10 mouse cellular contexts compared by ENCODE assay signal in the genomic region with DNA sequence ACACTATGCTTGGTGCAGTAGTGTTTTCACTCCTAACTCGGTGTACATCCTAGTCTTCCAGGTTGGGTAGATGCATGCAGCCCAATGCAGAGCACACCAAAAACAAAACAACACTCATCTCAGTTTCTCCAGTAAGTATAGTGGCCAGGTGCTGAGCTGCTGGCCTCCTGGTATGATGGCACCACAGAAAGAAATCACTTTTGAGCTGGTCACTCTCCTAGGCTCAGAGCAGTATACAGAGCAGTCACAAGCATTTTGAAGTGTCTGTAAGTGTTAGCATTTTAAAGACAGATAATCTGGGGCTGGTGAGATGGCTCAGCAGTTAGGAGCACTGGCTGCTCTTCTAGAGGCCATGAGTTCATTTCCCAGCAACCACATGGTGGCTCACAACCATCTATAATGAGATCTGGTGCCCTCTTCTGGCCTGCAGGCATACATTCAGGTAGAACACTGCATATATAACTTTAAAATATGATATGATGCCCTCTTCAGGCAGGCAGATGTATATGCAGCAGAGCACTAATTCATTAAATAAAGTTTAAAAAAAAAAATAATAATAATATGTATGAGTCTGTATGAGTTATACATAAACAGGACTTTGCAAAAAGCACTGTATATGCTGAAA. TPM values are rescaled to one million over a fixed set of nuclear protein-coding genes. Genes with fewer than 3 reads are reported as not detected.
DNase-seq lines count a peak whose midpoint lies in the region; ATAC-seq and TF ChIP-seq lines count a peak whose summit lies in the region.
"Had no signal": no experiment of that assay in that cellular context is flagged by ENCODE, and none has a peak within 500 bp of the region (broad histone marks: within the 10 kb centered on the region; RNA-seq: fewer than 3 reads in every experiment).

No protein-coding gene starts in this region.

- ATAC-seq in G1E (ENCODE audit: extremely low read depth, insufficient number of reproducible peaks, low FRiP score, poor library complexity, severe bottlenecking): no peak
- no peak for ATAC-seq in midbrain, embryonic 13.5 days

- no peak for TF ChIP-seq POLR2A in cortical plate, adult 2 months (IDR thresholded peaks at IDR 0.05; ENCODE audit: extremely low read depth, insufficient read depth, low read length)

- peak; percentile 54 for DNase-seq in lung, postnatal 36 days
- DNase-seq in lung, adult 18-20 months: no peak
- DNase-seq in G1E (ENCODE audit: low spot score): no peak
- DNase-seq in splenic B cell, adult 2 months (ENCODE audit: low read depth, low spot score): peak; percentile 59
- DNase-seq in kidney, postnatal 25 days: no peak
- DNase-seq: cerebellum, postnatal 14 days; kidney, postnatal 36 days; right cerebral cortex, postnatal 25 days had no signal

- no peak overlapping the region for H3K9ac ChIP-seq in midbrain, embryonic 13.5 days (replicated peaks)

- H3K4me2 ChIP-seq in midbrain, embryonic 13.5 days (replicated peaks): no peak overlapping the region

- 0 out of 2 replicates have a peak, but pooled peaks have one; percentile 3 for TF ChIP-seq CTCF in G1E (IDR thresholded peaks at IDR 0.05; ENCODE audit: low read depth, low read length)
- TF ChIP-seq CTCF in cortical plate, adult 2 months (IDR thresholded peaks at IDR 0.05; ENCODE audit: extremely low read depth, insufficient read depth, low read length): peak; percentile 19; the same call in 1 of the 2 replicates

- H3K27ac ChIP-seq in cortical plate, adult 2 months (ENCODE audit: insufficient read depth, low read length): no peak overlapping the region
- no peak overlapping the region for H3K27ac ChIP-seq in midbrain, embryonic 13.5 days

- H3K4me1 ChIP-seq in G1E (ENCODE audit: insufficient read depth, low read depth, low read length): no peaks in the 10 kb centered on the region
- H3K4me1 ChIP-seq in cortical plate, adult 2 months (ENCODE audit: control insufficient read depth, insufficient read depth, low read length): no peaks in the 10 kb centered on the region
- H3K4me1 ChIP-seq in midbrain, embryonic 13.5 days (replicated peaks): no peaks in the 10 kb centered on the region

- no peak overlapping the region for H3K4me3 ChIP-seq in G1E (ENCODE audit: low read depth, low read length)
- H3K4me3 ChIP-seq in cortical plate, adult 2 months (ENCODE audit: insufficient read depth, low read length): no peak overlapping the region
- H3K4me3 ChIP-seq in midbrain, embryonic 13.5 days (replicated peaks): no peak overlapping the region

- H3K36me3 ChIP-seq in G1E (replicated peaks): peaks cover 25% of the 10 kb centered on the region
- no peaks in the 10 kb centered on the region; the same call in 1 of the 2 replicates for H3K36me3 ChIP-seq in splenic B cell, adult 2 months (ENCODE audit: control insufficient read depth, insufficient read depth, low read length, poor library complexity, severe bottlenecking)
- peaks cover 18% of the 10 kb centered on the region for H3K36me3 ChIP-seq in midbrain, embryonic 13.5 days

- 100% methylated on average over 1 of the region's 1 CpGs for WGBS in midbrain, embryonic 13.5 days

- no peaks in the 10 kb centered on the region for H3K27me3 ChIP-seq in G1E (ENCODE audit: insufficient read depth, low read length)
- no peaks in the 10 kb centered on the region for H3K27me3 ChIP-seq in splenic B cell, adult 2 months (ENCODE audit: control insufficient read depth, insufficient read depth, low read length, poor library complexity, severe bottlenecking)
- no peaks in the 10 kb centered on the region for H3K27me3 ChIP-seq in midbrain, embryonic 13.5 days

- H3K9me3 ChIP-seq in G1E (replicated peaks): no peaks in the 10 kb centered on the region
- H3K9me3 ChIP-seq in midbrain, embryonic 13.5 days: no peaks in the 10 kb centered on the region

RNA-seq across cellular contexts. Expression of gene Desi2, which starts 54.8 kb away (rescaled TPM):
- total RNA-seq in G1E (2014; fragmentation: Nextera tagmentation) (20.2 and 26.1 TPM in 2 replicates), G1E (2017) (19.5 and 21.6 TPM in 2 replicates)
- polyA plus RNA-seq in G1E (2012): 3.5 and 4.8 TPM in 2 replicates
- 10.0 and 10.7 TPM in 2 replicates for polyA plus RNA-seq in cortical plate, adult 2 months (2012; rRNA removed)
- polyA plus RNA-seq in midbrain, embryonic 13.5 days (2015; fragmentation: Nextera tagmentation; extraction: Ambion mirVana): 18.5 and 19.7 TPM in 2 replicates

Comparison
In these comparisons a context has a peak if more than half of its experiments do, and no peak if none do; other contexts are left out.
1. DNase-seq: peak in lung, postnatal 36 days (single experiment) and splenic B cell, adult 2 months (single experiment); none in lung, adult 18-20 months (0 of 2), G1E (single experiment) and kidney, postnatal 25 days (0 of 2).